Mouse (Mus musculus): ENCODE results near the gene Hectd4. TPM values are rescaled to one million over a fixed set of nuclear protein-coding genes. Genes with fewer than 3 reads are reported as not detected.
"Not testable (repeated sequence)": the region's sequence is repeated elsewhere in the genome, so short reads cannot be mapped to it uniquely, and the experiment has no call there.

Hectd4 gene
- polyA plus RNA-seq, 1 experiment from 2014 or later, result 5.8 TPM

GRCm38 (mm10) chr5:121363441-121363840, 143.4 kb downstream of the Hectd4 start:
- Histone ChIP-seq H3K4me3 (ENCODE audit: control insufficient read depth in 1 of 2, insufficient read depth in 1 of 2, low read depth in 1 of 2, low read length in 2 of 2) (no peak overlapping the region), H3K27me3 (ENCODE audit: control insufficient read depth, insufficient read depth, low read length) (no peaks in the 10 kb centered on the region), H3K4me1 (ENCODE audit: control insufficient read depth in 2 of 2, insufficient read depth in 2 of 2, low read length in 2 of 2) (peaks cover 4% of the 10 kb centered on the region in 2 experiments; a peak in 3 of 4 replicates), H3K9me3 (ENCODE audit: control insufficient read depth, low read length) (no peaks in the 10 kb centered on the region), H3K36me3 (ENCODE audit: control insufficient read depth, insufficient read depth, low read length) (peaks cover 100% of the 10 kb centered on the region), H3K4me2 (ENCODE audit: low read length) (no peak overlapping the region), H3K27ac (replicated peaks in 1 of 2; ENCODE audit: control insufficient read depth in 1 of 2, insufficient read depth in 1 of 2, low read depth in 2 of 2, low read length in 2 of 2) (no peak overlapping the region), H3K9ac (ENCODE audit: low read length) (no peak overlapping the region)
- ATAC-seq (ENCODE audit: insufficient number of reproducible peaks, insufficient read depth, low FRiP score, low read depth), result no peak
- 84% methylated on average over 7 of the region's 7 CpGs for WGBS

- ATAC-seq (ENCODE audit: insufficient number of reproducible peaks, insufficient read depth, low FRiP score, low read depth), result no peak
- Histone ChIP-seq H3K4me3 (ENCODE audit: control insufficient read depth in 1 of 2, insufficient read depth in 1 of 2, low read depth in 1 of 2, low read length in 2 of 2) (no peak overlapping the region), H3K9ac (ENCODE audit: low read length) (no peak overlapping the region), H3K36me3 (ENCODE audit: control insufficient read depth, insufficient read depth, low read length) (peaks cover 97% of the 10 kb centered on the region), H3K4me1 (ENCODE audit: control insufficient read depth in 2 of 2, insufficient read depth in 2 of 2, low read length in 2 of 2) (peaks cover 0 to 2% of the 10 kb centered on the region in 2 experiments; a peak in 1 of 4 replicates), H3K27ac (replicated peaks in 1 of 2; ENCODE audit: control insufficient read depth in 1 of 2, insufficient read depth in 1 of 2, low read depth in 2 of 2, low read length in 2 of 2) (no peak overlapping the region), H3K4me2 (ENCODE audit: low read length) (no peak overlapping the region), H3K27me3 (ENCODE audit: control insufficient read depth, insufficient read depth, low read length) (no peaks in the 10 kb centered on the region), H3K9me3 (ENCODE audit: control insufficient read depth, low read length) (no peaks in the 10 kb centered on the region)
- WGBS, result 77% methylated on average over 16 of the region's 16 CpGs
Observed at GRCm38 (mm10) chr5:121366449-121367225, 146.6 kb downstream of the Hectd4 start.

DNA sequence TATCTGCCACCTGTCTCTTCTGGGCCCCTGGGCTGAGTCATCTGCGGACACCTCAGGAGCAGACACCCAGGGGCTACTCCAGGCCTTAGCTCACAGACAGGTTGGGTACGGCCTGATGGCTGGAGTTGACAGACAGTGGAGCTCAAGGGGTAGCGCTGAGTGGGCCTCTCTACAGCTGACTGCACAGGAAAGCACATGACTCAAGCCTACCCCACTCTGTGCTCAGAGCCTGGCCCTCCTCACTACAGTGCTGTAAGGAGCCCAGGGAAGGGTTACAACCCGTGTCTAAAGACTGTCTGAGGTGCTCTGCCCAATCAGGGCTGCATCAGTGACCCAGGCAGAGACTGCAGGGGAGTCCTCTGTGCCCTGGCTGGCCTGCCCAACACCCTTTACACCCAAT, 147.2 kb downstream of the Hectd4 start:
- Histone ChIP-seq H3K36me3 (ENCODE audit: control insufficient read depth, insufficient read depth, low read length) (peaks cover 97% of the 10 kb centered on the region), H3K4me2 (ENCODE audit: low read length) (no peak overlapping the region), H3K9ac (ENCODE audit: low read length) (no peak overlapping the region), H3K27ac (replicated peaks in 1 of 2; ENCODE audit: control insufficient read depth in 1 of 2, insufficient read depth in 1 of 2, low read depth in 2 of 2, low read length in 2 of 2) (no peak overlapping the region), H3K9me3 (ENCODE audit: control insufficient read depth, low read length) (no peaks in the 10 kb centered on the region), H3K4me3 (ENCODE audit: control insufficient read depth in 1 of 2, insufficient read depth in 1 of 2, low read depth in 1 of 2, low read length in 2 of 2) (no peak overlapping the region), H3K4me1 (ENCODE audit: control insufficient read depth in 2 of 2, insufficient read depth in 2 of 2, low read length in 2 of 2) (peaks cover 0 to 2% of the 10 kb centered on the region in 2 experiments; a peak in 1 of 4 replicates), H3K27me3 (ENCODE audit: control insufficient read depth, insufficient read depth, low read length) (no peaks in the 10 kb centered on the region)
- WGBS, result 77% methylated on average over 4 of the region's 4 CpGs
- no peak for ATAC-seq (ENCODE audit: insufficient number of reproducible peaks, insufficient read depth, low FRiP score, low read depth)

GRCm38 (mm10) chr5:121371712-121372111, 151.7 kb downstream of the Hectd4 start:
- no peak overlapping the region for H3K9ac ChIP-seq (ENCODE audit: low read length)
- H3K4me2 ChIP-seq (ENCODE audit: low read length), result no peak overlapping the region
- ATAC-seq (ENCODE audit: insufficient number of reproducible peaks, insufficient read depth, low FRiP score, low read depth), result no peak
- H3K9me3 ChIP-seq (ENCODE audit: control insufficient read depth, low read length), result no peaks in the 10 kb centered on the region
- WGBS, result 86% methylated on average over 6 of the region's 6 CpGs
- peaks cover 95% of the 10 kb centered on the region for H3K36me3 ChIP-seq (ENCODE audit: control insufficient read depth, insufficient read depth, low read length)
- H3K27me3 ChIP-seq (ENCODE audit: control insufficient read depth, insufficient read depth, low read length), result no peaks in the 10 kb centered on the region
- H3K4me1 ChIP-seq (ENCODE audit: control insufficient read depth in 2 of 2, insufficient read depth in 2 of 2, low read length in 2 of 2), result peaks cover 0 to 2% of the 10 kb centered on the region in 2 experiments; a peak in 1 of 4 replicates
- no peak overlapping the region for H3K27ac ChIP-seq (replicated peaks in 1 of 2; ENCODE audit: control insufficient read depth in 1 of 2, insufficient read depth in 1 of 2, low read depth in 2 of 2, low read length in 2 of 2)
- no peak overlapping the region for H3K4me3 ChIP-seq (ENCODE audit: control insufficient read depth in 1 of 2, insufficient read depth in 1 of 2, low read depth in 1 of 2, low read length in 2 of 2)

DNA sequence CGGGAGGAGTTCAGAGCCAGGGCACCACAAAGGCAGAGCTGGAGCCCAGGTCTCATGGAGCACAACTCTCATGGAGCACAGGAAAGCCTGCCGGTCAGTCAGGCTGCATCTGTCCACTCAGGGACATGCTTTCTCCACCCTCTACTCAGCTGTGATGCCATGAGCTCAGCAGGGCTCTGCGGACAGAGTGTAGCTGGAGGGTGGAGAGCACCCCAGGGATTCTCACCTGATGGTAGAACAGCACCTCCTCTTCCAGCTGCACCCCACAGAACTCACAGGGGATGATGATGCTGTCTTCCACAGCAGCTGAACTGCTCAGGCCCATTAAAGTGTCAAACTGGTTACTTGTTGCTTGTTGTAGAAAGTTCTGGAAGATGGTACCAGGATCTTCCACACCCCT, 154.8 kb downstream of the Hectd4 start:
- no peaks in the 10 kb centered on the region for H3K9me3 ChIP-seq (ENCODE audit: control insufficient read depth, low read length)
- no peak overlapping the region for H3K27ac ChIP-seq (replicated peaks in 1 of 2; ENCODE audit: control insufficient read depth in 1 of 2, insufficient read depth in 1 of 2, low read depth in 2 of 2, low read length in 2 of 2)
- 89% methylated on average over 3 of the region's 3 CpGs for WGBS
- no peak for ATAC-seq (ENCODE audit: insufficient number of reproducible peaks, insufficient read depth, low FRiP score, low read depth)
- no peaks in the 10 kb centered on the region for H3K27me3 ChIP-seq (ENCODE audit: control insufficient read depth, insufficient read depth, low read length)
- H3K9ac ChIP-seq (ENCODE audit: low read length), result no peak overlapping the region
- H3K4me1 ChIP-seq (ENCODE audit: control insufficient read depth in 2 of 2, insufficient read depth in 2 of 2, low read length in 2 of 2), result no peaks in the 10 kb centered on the region
- no peak overlapping the region for H3K4me2 ChIP-seq (ENCODE audit: low read length)
- no peak overlapping the region for H3K4me3 ChIP-seq (ENCODE audit: control insufficient read depth in 1 of 2, insufficient read depth in 1 of 2, low read depth in 1 of 2, low read length in 2 of 2)
- H3K36me3 ChIP-seq (ENCODE audit: control insufficient read depth, insufficient read depth, low read length), result peaks cover 98% of the 10 kb centered on the region

DNA sequence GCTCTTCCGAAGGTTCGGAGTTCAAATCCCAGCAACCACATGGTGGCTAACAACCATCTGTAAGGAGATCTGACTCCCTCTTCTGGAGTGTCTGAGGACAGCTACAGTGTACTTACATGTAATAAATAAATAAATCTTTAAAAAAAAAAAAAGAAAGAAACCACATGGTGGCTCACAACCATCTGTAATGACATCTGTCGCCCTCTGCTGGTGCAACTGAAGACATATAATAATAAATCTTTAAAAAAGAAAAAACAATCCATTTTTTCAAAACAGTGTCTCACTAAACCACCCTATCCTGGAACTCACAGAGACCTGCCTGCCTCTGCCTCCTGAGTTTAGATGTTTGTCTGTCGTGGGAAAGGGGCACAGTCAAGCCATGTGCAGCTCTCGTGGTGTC, 157.0 kb downstream of the Hectd4 start:
- not testable (repeated sequence) for H3K27ac ChIP-seq (replicated peaks in 1 of 2; ENCODE audit: control insufficient read depth in 1 of 2, insufficient read depth in 1 of 2, low read depth in 2 of 2, low read length in 2 of 2); H3K9me3 ChIP-seq (ENCODE audit: control insufficient read depth, low read length); H3K9ac ChIP-seq (ENCODE audit: low read length); H3K27me3 ChIP-seq (ENCODE audit: control insufficient read depth, insufficient read depth, low read length); H3K4me2 ChIP-seq (ENCODE audit: low read length); H3K4me3 ChIP-seq (ENCODE audit: control insufficient read depth in 1 of 2, insufficient read depth in 1 of 2, low read depth in 1 of 2, low read length in 2 of 2); H3K4me1 ChIP-seq (ENCODE audit: control insufficient read depth in 2 of 2, insufficient read depth in 2 of 2, low read length in 2 of 2); ATAC-seq (ENCODE audit: insufficient number of reproducible peaks, insufficient read depth, low FRiP score, low read depth)
- WGBS, result 73% methylated on average over 5 of the region's 5 CpGs
- H3K36me3 ChIP-seq (ENCODE audit: control insufficient read depth, insufficient read depth, low read length), result peaks cover 98% of the 10 kb centered on the region

- ATAC-seq (ENCODE audit: insufficient number of reproducible peaks, insufficient read depth, low FRiP score, low read depth), result no peak
- no peak overlapping the region for H3K4me3 ChIP-seq (ENCODE audit: control insufficient read depth in 1 of 2, insufficient read depth in 1 of 2, low read depth in 1 of 2, low read length in 2 of 2)
- H3K36me3 ChIP-seq (ENCODE audit: control insufficient read depth, insufficient read depth, low read length), result peaks cover 98% of the 10 kb centered on the region
- H3K4me2 ChIP-seq (ENCODE audit: low read length), result no peak overlapping the region
- WGBS, result 90% methylated on average over 13 of the region's 13 CpGs
- 0 out of 4 replicates have a peak, but pooled peaks cover 0 to 7% of the 10 kb centered on the region in 2 experiments for H3K4me1 ChIP-seq (ENCODE audit: control insufficient read depth in 2 of 2, insufficient read depth in 2 of 2, low read length in 2 of 2)
- H3K9ac ChIP-seq (ENCODE audit: low read length), result no peak overlapping the region
- 0 out of 2 replicates have a peak, but pooled peaks cover 3% of the 10 kb centered on the region for H3K9me3 ChIP-seq (ENCODE audit: control insufficient read depth, low read length)
- H3K27me3 ChIP-seq (ENCODE audit: control insufficient read depth, insufficient read depth, low read length), result no peaks in the 10 kb centered on the region
- H3K27ac ChIP-seq (replicated peaks in 1 of 2; ENCODE audit: control insufficient read depth in 1 of 2, insufficient read depth in 1 of 2, low read depth in 2 of 2, low read length in 2 of 2), result no peak overlapping the region
Observed at GRCm38 (mm10) chr5:121378678-121379256, 158.7 kb downstream of the Hectd4 start.
